Mouse (Mus musculus): Measurements from ENCODE around the gene Armcx6. TPM values are rescaled to one million over a fixed set of nuclear protein-coding genes. Genes with fewer than 3 reads are reported as not detected.

The Armcx6 gene
- 0.66 TPM for polyA plus RNA-seq (2014; fragmentation: Illumina TruSeq; extraction: RNeasy Lipid Tissue Mini Kit (QIAGEN cat#74804); ENCODE audit: low read depth, low replicate concordance)

GRCm38 (mm10) chrX:134750764-134751592, at the start of gene Armcx6:
Gene Armcx6 (minus strand): TSS chrX:134751417.

GRCm38 (mm10) chrX:134756434-134757292, 5.4 kb upstream of the Armcx6 start, which contains the start of gene Armcx3:
Gene Armcx3 (plus strand): TSS chrX:134756595.

GRCm38 (mm10) chrX:134717752-134718308, 33.4 kb downstream of the Armcx6 start, which contains the start of gene Armcx1:
Gene Armcx1 (plus strand): TSS chrX:134717963.

Other genes with a start within 250 kb of the Armcx6 start
- 125 TPM for gene Timm8a1, start 209.6 kb downstream of the Armcx6 start, polyA plus RNA-seq (2014; fragmentation: Illumina TruSeq; extraction: RNeasy Lipid Tissue Mini Kit (QIAGEN cat#74804); ENCODE audit: low read depth, low replicate concordance)
- gene Btk, start 167.8 kb downstream of the Armcx6 start, polyA plus RNA-seq (2014; fragmentation: Illumina TruSeq; extraction: RNeasy Lipid Tissue Mini Kit (QIAGEN cat#74804); ENCODE audit: low read depth, low replicate concordance), result 0.74 TPM
- 302 TPM for gene Rpl36a, start 165.8 kb downstream of the Armcx6 start, polyA plus RNA-seq (2014; fragmentation: Illumina TruSeq; extraction: RNeasy Lipid Tissue Mini Kit (QIAGEN cat#74804); ENCODE audit: low read depth, low replicate concordance)
- 4.2 TPM for gene Gla, start 150.3 kb downstream of the Armcx6 start, polyA plus RNA-seq (2014; fragmentation: Illumina TruSeq; extraction: RNeasy Lipid Tissue Mini Kit (QIAGEN cat#74804); ENCODE audit: low read depth, low replicate concordance)
- gene Hnrnph2, start 150.2 kb downstream of the Armcx6 start, polyA plus RNA-seq (2014; fragmentation: Illumina TruSeq; extraction: RNeasy Lipid Tissue Mini Kit (QIAGEN cat#74804); ENCODE audit: low read depth, low replicate concordance), result 94.3 TPM
- 0.93 TPM for gene Armcx4, start 64.9 kb downstream of the Armcx6 start, polyA plus RNA-seq (2014; fragmentation: Illumina TruSeq; extraction: RNeasy Lipid Tissue Mini Kit (QIAGEN cat#74804); ENCODE audit: low read depth, low replicate concordance)
- 4.6 TPM for gene Armcx1, start 33.5 kb downstream of the Armcx6 start, polyA plus RNA-seq (2014; fragmentation: Illumina TruSeq; extraction: RNeasy Lipid Tissue Mini Kit (QIAGEN cat#74804); ENCODE audit: low read depth, low replicate concordance)
- 13.5 TPM for gene Armcx3, start 5.2 kb upstream of the Armcx6 start, polyA plus RNA-seq (2014; fragmentation: Illumina TruSeq; extraction: RNeasy Lipid Tissue Mini Kit (QIAGEN cat#74804); ENCODE audit: low read depth, low replicate concordance)
- gene Armcx2, start 57.8 kb upstream of the Armcx6 start, polyA plus RNA-seq (2014; fragmentation: Illumina TruSeq; extraction: RNeasy Lipid Tissue Mini Kit (QIAGEN cat#74804); ENCODE audit: low read depth, low replicate concordance), result 2.8 TPM
- not detected for gene Nxf2, start 213.3 kb upstream of the Armcx6 start, polyA plus RNA-seq (2014; fragmentation: Illumina TruSeq; extraction: RNeasy Lipid Tissue Mini Kit (QIAGEN cat#74804); ENCODE audit: low read depth, low replicate concordance)

Measured in liver, adult 10 weeks (tissue).